Mouse (Mus musculus): ENCODE data around the gene Dpy19l3. TPM values are rescaled to one million over a fixed set of nuclear protein-coding genes. Genes with fewer than 3 reads are reported as not detected.
A peak's percentile ranks its signal among the peaks of the same experiment; 100 is the strongest.

Gene Dpy19l3
- polyA plus RNA-seq, 2 experiments: 2.1 to 7.3 TPM

- no peak overlapping the region for H3K4me2 ChIP-seq (ENCODE audit: low read depth)
- no peaks in the 10 kb centered on the region for H3K36me3 ChIP-seq (replicated peaks; ENCODE audit: control insufficient read depth, insufficient read depth, low read depth)
- no peaks in the 10 kb centered on the region for H3K27me3 ChIP-seq (ENCODE audit: control insufficient read depth, insufficient read depth, low read length)
- no peak for ATAC-seq (ENCODE audit: insufficient read depth)
- DNase-seq (ENCODE audit: low read depth in 3 of 3, low spot score in 3 of 3): no peak
- no peaks in the 10 kb centered on the region for H3K9me3 ChIP-seq (ENCODE audit: control insufficient read depth, low read length)
- TF ChIP-seq EP300 (IDR thresholded peaks at IDR 0.05; ENCODE audit: low read depth): no peak
- no peak for TF ChIP-seq CTCF (IDR thresholded peaks at IDR 0.05; ENCODE audit: low read depth)
- no peak overlapping the region for H3K27ac ChIP-seq
- H3K9ac ChIP-seq (replicated peaks): no peak overlapping the region
- H3K4me1 ChIP-seq (replicated peaks; ENCODE audit: control insufficient read depth in 2 of 2, insufficient read depth in 2 of 2, low read length in 1 of 2): peaks cover 0 to 7% of the 10 kb centered on the region in 2 experiments; a peak in 2 of 4 replicates
- WGBS (ENCODE audit: insufficient replicate concordance): 73% methylated on average over 9 of the region's 9 CpGs
- H3K4me3 ChIP-seq (ENCODE audit: insufficient read depth in 1 of 2, low read depth in 2 of 2, low read length in 2 of 2): no peak overlapping the region
Measured at GRCm38 (mm10) chr7:35744771-35745170, 9.5 kb downstream of the Dpy19l3 start.

- peaks cover 0 to 7% of the 10 kb centered on the region in 2 experiments; a peak in 2 of 4 replicates for H3K4me1 ChIP-seq (replicated peaks; ENCODE audit: control insufficient read depth in 2 of 2, insufficient read depth in 2 of 2, low read length in 1 of 2)
- TF ChIP-seq EP300 (IDR thresholded peaks at IDR 0.05; ENCODE audit: low read depth) (no peak), CTCF (IDR thresholded peaks at IDR 0.05; ENCODE audit: low read depth) (no peak)
- WGBS (ENCODE audit: insufficient replicate concordance): 51% methylated on average over 5 of the region's 5 CpGs
- no peaks in the 10 kb centered on the region for H3K36me3 ChIP-seq (replicated peaks; ENCODE audit: control insufficient read depth, insufficient read depth, low read depth)
- H3K27ac ChIP-seq: no peak overlapping the region
- H3K4me3 ChIP-seq (ENCODE audit: insufficient read depth in 1 of 2, low read depth in 2 of 2, low read length in 2 of 2): no peak overlapping the region
- H3K27me3 ChIP-seq (ENCODE audit: control insufficient read depth, insufficient read depth, low read length): no peaks in the 10 kb centered on the region
- no peaks in the 10 kb centered on the region for H3K9me3 ChIP-seq (ENCODE audit: control insufficient read depth, low read length)
- DNase-seq (ENCODE audit: low read depth in 3 of 3, low spot score in 3 of 3) (no peak), ATAC-seq (ENCODE audit: insufficient read depth) (no peak)
- H3K9ac ChIP-seq (replicated peaks): no peak overlapping the region
- H3K4me2 ChIP-seq (ENCODE audit: low read depth): no peak overlapping the region
Measured at GRCm38 (mm10) chr7:35742310-35742709, 11.9 kb downstream of the Dpy19l3 start.

GRCm38 (mm10) chr7:35741858-35742257, 12.4 kb downstream of the Dpy19l3 start:
- ATAC-seq (ENCODE audit: insufficient read depth) (no peak), DNase-seq (ENCODE audit: low read depth in 3 of 3, low spot score in 3 of 3) (no peak)
- Histone ChIP-seq H3K36me3 (replicated peaks; ENCODE audit: control insufficient read depth, insufficient read depth, low read depth) (no peaks in the 10 kb centered on the region), H3K9me3 (ENCODE audit: control insufficient read depth, low read length) (no peaks in the 10 kb centered on the region), H3K27ac (no peak overlapping the region), H3K27me3 (ENCODE audit: control insufficient read depth, insufficient read depth, low read length) (no peaks in the 10 kb centered on the region), H3K9ac (replicated peaks) (no peak overlapping the region), H3K4me1 (replicated peaks; ENCODE audit: control insufficient read depth in 2 of 2, insufficient read depth in 2 of 2, low read length in 1 of 2) (peaks cover 0 to 7% of the 10 kb centered on the region in 2 experiments; a peak in 2 of 4 replicates), H3K4me3 (ENCODE audit: insufficient read depth in 1 of 2, low read depth in 2 of 2, low read length in 2 of 2) (no peak overlapping the region), H3K4me2 (ENCODE audit: low read depth) (no peak overlapping the region)
- TF ChIP-seq CTCF (IDR thresholded peaks at IDR 0.05; ENCODE audit: low read depth) (no peak), EP300 (IDR thresholded peaks at IDR 0.05; ENCODE audit: low read depth) (no peak)
- WGBS (ENCODE audit: insufficient replicate concordance): 67% methylated on average over 5 of the region's 5 CpGs

- H3K27me3 ChIP-seq (ENCODE audit: control insufficient read depth, insufficient read depth, low read length): no peaks in the 10 kb centered on the region
- no peaks in the 10 kb centered on the region for H3K36me3 ChIP-seq (replicated peaks; ENCODE audit: control insufficient read depth, insufficient read depth, low read depth)
- TF ChIP-seq CTCF (IDR thresholded peaks at IDR 0.05; ENCODE audit: low read depth): peak; percentile 82
- TF ChIP-seq EP300 (IDR thresholded peaks at IDR 0.05; ENCODE audit: low read depth): no peak
- ATAC-seq (ENCODE audit: insufficient read depth): no peak
- DNase-seq (ENCODE audit: low read depth in 3 of 3, low spot score in 3 of 3): peak in 1 of 3 experiments; percentile 19
- H3K27ac ChIP-seq: no peak overlapping the region
- no peak overlapping the region for H3K9ac ChIP-seq (replicated peaks)
- H3K4me3 ChIP-seq (ENCODE audit: insufficient read depth in 1 of 2, low read depth in 2 of 2, low read length in 2 of 2): no peak overlapping the region
- whole genome bisulfite sequencing (ENCODE audit: insufficient replicate concordance): 71% methylated on average over 5 of the region's 5 CpGs
- H3K4me2 ChIP-seq (ENCODE audit: low read depth): no peak overlapping the region
- no peaks in the 10 kb centered on the region for H3K9me3 ChIP-seq (ENCODE audit: control insufficient read depth, low read length)
- peaks cover 0 to 4% of the 10 kb centered on the region in 2 experiments; a peak in 2 of 4 replicates for H3K4me1 ChIP-seq (replicated peaks; ENCODE audit: control insufficient read depth in 2 of 2, insufficient read depth in 2 of 2, low read length in 1 of 2)
Measured at GRCm38 (mm10) chr7:35740489-35741230, 13.6 kb downstream of the Dpy19l3 start.

GRCm38 (mm10) chr7:35738871-35739270, 15.4 kb downstream of the Dpy19l3 start:
- Histone ChIP-seq H3K9me3 (ENCODE audit: control insufficient read depth, low read length) (no peaks in the 10 kb centered on the region), H3K4me3 (ENCODE audit: insufficient read depth in 1 of 2, low read depth in 2 of 2, low read length in 2 of 2) (no peak overlapping the region), H3K9ac (replicated peaks) (no peak overlapping the region), H3K27ac (no peak overlapping the region), H3K27me3 (ENCODE audit: control insufficient read depth, insufficient read depth, low read length) (no peaks in the 10 kb centered on the region), H3K4me2 (ENCODE audit: low read depth) (no peak overlapping the region), H3K36me3 (replicated peaks; ENCODE audit: control insufficient read depth, insufficient read depth, low read depth) (no peaks in the 10 kb centered on the region), H3K4me1 (replicated peaks; ENCODE audit: control insufficient read depth in 2 of 2, insufficient read depth in 2 of 2, low read length in 1 of 2) (peaks cover 0 to 2% of the 10 kb centered on the region in 2 experiments; a peak in 1 of 4 replicates)
- DNase-seq (ENCODE audit: low read depth in 3 of 3, low spot score in 3 of 3) (no peak), ATAC-seq (ENCODE audit: insufficient read depth) (no peak)
- TF ChIP-seq EP300 (IDR thresholded peaks at IDR 0.05; ENCODE audit: low read depth) (no peak), CTCF (IDR thresholded peaks at IDR 0.05; ENCODE audit: low read depth) (no peak)

Data from liver, embryonic 14.5 days (tissue).